Mouse (Mus musculus) bone marrow, adult 2 months (tissue): Measurements from ENCODE around the gene Ammecr1.
A peak's percentile ranks its signal among the peaks of the same experiment; 100 is the strongest.

Experiments used
- CTCF ChIP-seq: fragments of 200-500 bp; IDR thresholded peaks from 2 replicates; pipeline ENCODE4 v1.5.1; 2011; ENCODE audit warnings: low read length, control low read depth; ENCODE audit not compliant: control insufficient read depth, insufficient read depth
- POLR2A ChIP-seq: fragments of 200-500 bp; IDR thresholded peaks from 2 replicates; pipeline ENCODE4 v1.6.1; 2011; ENCODE audit warnings: low read depth, mild to moderate bottlenecking, control low read depth, low read length, borderline replicate concordance; ENCODE audit not compliant: control insufficient read depth

GRCm38 (mm10) chrX:142966008-142966966 lies at the start of gene Ammecr1:
- no peak for TF ChIP-seq CTCF
- TF ChIP-seq POLR2A, result peak; percentile 86
